Mouse (Mus musculus) forelimb bud, embryonic 11.5 days (tissue): Measurements from ENCODE around the gene Haus6.
"Not testable (repeated sequence)": the region's sequence is repeated elsewhere in the genome, so short reads cannot be mapped to it uniquely, and the experiment has no call there.

Experiments
- DNase-seq: peaks from one replicate; pipeline ENCODE4 v3.0.0-alpha.2; 2012; ENCODE audit warnings: low read depth, low spot score

Gene Haus6

DNA sequence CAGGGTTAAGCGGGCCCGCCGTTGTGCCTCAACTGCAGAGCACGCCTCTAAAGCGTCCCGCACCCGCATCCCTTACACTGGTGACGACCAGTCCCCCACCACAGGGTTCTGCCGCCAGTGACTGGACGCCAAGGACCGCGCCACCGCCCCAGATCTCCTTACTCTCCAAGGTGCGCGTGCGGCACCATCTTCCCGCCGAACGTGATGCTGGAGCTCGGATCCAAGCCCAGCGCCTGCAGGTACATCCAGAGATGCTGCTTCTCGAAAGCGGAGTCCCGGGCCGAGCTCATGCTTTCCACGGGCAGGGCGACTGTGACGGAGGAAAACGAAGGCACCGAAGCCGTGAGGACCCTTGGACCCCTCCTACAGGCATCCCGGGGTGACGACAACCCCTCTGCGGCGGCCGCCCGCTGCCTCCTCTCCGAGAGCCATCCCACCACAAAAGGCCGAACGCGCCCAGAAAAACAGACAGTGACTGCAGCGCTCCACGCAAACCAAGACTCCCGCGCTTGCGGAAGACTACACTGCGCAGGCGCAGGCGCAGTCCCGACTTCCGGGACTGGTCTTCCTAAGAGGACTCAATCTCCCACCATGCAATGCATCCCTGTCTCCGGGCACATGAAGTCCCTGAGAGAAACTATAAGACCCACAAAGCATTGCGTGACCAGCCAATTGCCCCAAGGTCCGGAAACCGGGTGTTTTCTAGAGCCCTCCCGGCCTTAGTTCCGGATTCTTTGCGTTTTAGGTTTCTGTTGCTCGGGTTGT lies at the start of gene Haus6:
Gene Haus6, minus strand, starts transcription at position 532 of the 765 bp plus-strand sequence.
- peak; percentile 98 for DNase-seq

DNA sequence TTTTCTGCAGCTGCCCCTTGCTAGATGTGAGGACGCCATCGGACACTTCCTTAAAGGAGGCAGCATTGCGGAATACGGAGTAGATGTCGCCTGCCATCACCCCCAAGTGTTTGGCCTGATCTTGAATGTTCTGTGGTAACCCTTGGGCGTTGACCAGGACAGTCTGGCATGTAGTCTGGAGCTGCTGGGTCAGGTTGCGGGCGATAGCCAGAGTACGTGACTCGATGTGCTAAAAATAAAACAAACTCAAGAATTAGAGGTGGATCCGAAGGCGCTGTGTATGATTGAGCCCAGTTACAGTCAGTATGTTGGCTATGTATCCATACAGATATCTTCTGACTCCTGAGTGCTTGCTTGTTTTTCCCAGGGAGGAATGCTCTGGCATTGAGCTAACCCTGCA lies 45.3 kb upstream of the Haus6 start:
- DNase-seq, result no peak

DNA sequence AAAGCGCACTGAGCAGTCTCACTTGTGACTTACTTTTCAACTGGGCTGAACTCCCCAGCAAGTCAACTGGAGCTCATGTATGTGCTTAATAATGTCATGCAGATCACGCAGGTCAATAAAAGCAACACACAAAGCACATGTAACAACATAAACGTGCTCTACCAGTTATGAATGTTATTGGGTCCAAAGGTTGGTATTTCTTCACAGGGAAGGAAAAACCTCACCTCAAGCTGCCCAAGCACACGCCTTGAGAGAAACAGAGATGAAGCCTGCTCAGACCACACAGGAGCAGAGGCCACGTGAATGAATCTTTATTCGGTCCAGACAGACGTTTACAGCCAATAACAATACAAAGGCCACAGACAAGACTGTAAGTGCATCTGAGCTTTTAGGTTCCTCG lies 44.6 kb upstream of the Haus6 start:
- not testable (repeated sequence) for DNase-seq

DNA sequence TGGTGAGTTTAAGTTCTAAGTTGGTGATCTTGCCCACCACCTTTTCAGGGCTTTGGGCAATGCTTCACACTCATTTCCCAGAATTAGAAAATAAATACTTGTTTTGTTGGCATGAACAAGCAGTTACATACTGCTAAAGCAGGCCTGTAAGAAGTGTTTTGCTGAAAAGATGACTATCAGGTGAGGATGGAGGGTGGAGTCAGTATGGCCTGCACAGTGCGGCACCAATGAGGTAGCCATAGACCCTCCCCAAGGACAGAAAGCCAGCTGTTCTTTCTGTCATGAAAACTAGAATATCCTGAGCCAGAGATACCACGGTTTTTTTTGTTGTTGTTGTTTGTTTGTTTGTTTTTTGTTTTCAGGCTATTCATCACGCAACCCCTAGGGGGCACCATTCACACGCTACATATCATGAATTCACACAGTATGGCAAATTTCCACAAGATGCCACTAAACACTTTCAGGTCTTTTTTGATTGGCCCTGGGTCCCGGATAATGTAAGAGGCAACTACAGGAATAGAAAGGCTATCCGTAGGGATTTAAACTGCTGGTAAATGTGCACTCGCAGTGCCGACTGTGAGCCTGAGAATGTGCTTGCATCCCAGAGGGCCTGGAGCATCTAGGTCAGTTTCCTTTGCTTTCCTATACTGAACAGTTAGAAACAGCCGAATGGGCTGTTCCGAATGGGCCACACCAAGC lies 40.0 kb upstream of the Haus6 start:
- DNase-seq, result no peak

DNA sequence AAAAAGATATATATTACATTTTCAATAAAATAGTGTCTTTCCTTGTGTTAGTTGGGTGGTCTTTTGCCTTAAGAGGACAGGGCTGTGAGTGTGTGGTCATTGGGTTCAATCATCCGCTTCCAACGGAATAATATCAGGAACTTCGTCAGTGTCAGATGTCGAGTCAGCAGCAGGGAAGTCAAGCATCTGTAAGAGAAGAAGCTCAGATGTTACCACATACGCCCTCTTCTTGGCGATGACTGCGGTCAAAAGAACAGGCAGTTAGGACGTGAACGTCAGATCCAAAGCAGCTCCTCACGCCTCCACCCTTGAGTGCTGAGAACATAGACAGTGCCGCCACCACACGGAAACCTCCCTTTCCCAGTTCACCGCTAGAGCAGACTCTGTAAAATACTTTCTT lies 36.5 kb upstream of the Haus6 start:
- not testable (repeated sequence) for DNase-seq

DNA sequence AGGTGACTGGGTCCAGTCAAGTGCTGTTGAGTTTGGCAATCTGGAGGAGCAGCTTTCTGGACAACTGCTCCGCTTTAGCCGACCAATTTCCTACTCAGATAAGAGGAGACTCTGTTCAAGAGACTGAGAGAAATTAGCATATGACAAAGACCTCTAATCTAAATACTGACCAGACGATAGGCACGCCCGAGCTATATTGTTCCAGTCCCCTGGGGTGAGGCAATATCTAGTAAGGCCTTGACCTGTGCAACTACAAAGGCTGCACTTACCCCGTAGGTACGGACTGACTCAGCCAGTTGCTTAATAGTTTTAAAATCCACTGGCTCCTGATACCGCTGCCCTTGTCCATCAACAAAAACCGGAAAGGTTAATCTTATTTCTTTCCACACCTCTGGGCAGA lies 25.7 kb upstream of the Haus6 start:
- DNase-seq, result not testable (repeated sequence)

DNA sequence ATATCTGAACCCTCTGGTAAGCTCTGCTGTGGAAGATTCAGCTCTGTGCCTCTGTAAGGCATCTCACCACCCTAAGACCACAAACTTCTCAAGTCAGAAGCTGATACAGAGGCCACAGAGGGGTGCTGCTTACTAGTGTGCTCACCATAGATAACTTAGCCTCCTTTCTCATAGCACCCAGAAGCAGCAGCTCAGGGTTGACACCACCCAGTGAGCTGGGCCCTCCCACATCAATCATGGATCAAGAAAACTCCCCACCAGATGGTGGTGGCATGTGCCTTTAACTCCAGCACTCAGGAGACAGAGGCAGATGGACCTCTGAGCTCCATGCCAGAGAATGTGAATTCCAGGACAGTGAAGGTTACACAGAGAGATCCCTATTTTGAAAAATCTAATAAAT lies 23.0 kb upstream of the Haus6 start:
- DNase-seq, result not testable (repeated sequence)

DNA sequence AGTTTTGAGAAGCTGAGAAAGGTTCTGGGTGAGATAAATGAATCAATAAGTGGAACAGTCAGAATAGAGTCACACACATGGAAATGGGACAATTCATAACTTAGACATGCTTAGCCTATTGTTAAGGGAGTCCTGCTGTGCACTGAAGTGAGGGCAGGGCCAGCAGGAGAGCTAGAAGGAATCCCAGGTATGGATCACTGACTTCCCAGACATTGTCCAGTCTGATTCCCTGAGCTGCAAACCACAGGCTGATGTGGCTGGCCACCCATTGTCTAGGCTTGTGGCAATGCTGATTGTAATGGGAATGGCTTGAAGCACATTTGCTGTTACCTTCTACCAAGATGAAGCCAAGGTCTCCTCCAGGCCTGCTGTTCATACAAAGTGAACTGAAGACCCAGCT lies 22.5 kb upstream of the Haus6 start:
- not testable (repeated sequence) for DNase-seq

DNA sequence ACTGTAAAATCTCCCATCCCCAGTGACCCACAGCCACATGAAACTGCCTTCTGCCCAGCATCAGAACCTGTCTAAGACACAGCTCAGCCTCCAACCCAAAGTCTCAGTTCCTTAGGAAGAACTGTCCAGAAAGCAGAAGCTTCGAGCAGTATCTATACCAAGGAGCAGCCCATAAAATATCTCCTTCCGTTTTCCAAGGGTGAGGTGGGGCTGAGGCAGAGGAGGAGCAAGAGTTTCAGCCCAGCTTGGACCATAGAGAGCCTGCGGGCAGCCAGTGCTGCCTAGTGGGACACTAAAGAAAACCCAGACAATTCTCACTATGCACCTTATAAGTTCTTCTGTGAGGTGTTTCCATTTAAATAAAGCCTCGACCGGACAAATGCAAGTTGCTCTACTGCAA lies 20.7 kb upstream of the Haus6 start:
- DNase-seq, result not testable (repeated sequence)

DNA sequence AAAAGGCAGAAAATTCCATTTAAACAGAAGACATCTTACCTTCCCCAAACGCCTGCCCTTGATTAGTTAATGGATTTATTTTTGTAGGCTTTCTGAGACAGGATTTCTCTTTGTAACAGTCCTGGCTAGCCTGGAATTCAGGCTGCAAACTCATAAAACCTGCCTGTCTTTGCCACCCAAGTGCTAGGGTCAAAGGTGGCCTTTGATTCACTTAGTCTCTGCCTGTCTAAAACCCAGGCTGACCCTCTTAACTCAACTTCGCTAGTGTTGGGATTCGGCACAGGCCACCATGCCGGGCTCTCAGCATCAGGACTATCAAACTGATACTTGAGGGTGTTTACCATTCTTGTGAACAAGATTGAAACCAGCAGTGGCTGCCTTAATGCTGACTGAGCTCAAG lies 20.0 kb upstream of the Haus6 start:
- peak; percentile 26 for DNase-seq

DNA sequence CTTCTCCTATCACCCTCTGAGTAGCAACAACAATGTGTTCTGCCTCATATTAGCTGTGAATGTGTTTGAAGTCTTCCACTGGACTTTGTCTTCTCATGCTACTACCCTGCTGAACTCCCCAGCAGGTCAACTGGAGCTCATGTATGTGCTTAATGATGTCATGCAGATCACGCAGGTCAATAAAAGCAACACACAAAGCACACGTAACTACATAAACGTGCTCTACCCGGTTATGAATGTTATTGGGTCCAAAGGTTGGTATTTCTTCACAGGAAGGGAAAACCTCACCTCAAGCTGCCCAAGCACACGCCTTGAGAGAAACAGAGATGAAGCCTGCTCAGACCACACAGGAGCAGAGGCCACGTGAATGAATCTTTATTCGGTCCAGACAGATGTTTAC lies 14.6 kb upstream of the Haus6 start:
- DNase-seq, result not testable (repeated sequence)

DNA sequence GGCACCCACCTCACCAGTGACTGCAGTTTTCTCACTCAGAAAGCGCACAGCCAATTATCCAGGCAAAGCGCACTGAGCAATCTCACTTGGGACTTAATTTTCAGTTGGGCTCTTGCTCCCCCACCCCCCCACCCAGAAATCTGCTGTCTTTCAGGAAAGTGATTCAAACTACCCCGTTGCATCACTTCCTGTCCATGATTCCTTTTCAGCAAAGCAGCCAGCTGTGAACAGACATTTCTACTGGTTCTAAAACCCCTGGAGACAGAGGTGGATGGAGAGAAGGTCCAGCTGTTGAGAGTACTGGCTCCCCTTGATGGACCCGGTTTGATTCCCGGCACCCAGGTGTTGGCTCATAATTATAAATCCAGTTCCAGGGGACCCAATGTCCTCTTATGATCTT lies 13.6 kb upstream of the Haus6 start:
- DNase-seq, result no peak

DNA sequence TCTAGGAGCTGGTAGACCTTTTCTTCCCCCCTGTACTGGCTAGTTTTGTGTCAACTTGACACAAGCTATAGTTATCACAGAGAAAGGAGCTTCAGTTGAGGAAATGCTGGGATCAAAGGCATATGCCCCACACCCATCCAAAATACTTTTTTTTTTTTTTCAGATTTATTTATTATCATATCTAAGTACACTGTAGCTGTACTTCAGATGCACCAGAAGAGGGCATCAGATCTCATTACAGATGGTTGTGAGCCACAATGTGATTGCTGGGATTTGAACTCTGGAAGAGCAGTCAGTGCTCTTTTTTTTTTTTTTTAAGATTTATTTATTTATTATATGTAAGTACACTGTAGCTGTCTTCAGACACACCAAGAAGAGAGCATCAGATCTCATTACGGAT lies 10.7 kb upstream of the Haus6 start:
- not testable (repeated sequence) for DNase-seq

DNA sequence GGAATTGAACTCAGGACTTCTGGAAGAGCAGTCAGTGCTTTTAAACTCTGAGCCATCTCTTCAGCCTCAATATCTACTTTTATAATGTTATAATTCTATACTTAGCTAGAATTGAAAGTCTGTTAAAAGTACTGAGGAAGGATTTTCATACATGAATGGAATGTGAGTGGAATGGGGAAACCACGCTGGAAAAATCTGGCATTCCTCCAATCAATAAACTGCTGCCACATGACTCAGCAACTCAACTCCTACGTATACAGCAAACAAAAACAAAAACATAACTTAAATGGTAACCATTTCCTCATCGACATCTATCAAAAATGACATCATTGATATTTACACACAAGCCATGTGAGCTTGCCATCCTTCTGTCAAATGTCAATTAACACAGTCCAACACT lies 10.3 kb upstream of the Haus6 start:
- DNase-seq, result no peak

DNA sequence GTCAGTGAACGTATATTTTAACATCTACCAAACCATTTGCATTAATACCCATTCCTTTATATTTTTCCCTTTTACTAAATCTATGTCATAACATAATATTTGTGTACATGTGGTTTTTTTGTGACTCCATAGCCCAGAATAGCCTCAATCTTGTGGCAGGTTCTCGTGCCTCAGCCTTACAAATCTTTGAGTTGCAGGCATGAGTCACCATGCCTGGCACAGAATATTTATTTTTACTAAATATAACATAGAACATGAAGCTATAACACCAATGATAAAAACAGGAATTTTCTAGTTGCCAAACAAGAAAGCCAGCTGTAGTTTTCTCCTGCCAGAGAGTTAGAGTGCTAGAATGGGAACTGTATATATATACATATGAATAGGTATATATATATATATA lies 8.7 kb upstream of the Haus6 start:
- DNase-seq, result no peak

DNA sequence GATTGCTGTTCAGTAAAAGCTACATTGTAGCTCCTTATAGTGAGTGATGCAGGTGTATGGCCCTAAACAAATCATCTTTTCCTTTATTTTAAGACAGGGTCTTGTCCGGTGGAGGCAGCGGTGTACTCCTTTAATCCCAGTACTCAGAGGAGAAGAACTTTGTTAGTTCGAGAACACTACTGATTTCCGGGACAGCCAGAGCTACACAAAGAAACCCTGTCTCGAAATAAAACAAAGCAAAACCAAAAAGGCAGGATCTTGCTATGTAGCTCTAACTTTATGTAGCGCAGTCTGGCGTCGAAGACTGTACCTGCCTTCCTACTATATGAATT lies 400 bp upstream of the Haus6 start:
- DNase-seq, result no peak

DNA sequence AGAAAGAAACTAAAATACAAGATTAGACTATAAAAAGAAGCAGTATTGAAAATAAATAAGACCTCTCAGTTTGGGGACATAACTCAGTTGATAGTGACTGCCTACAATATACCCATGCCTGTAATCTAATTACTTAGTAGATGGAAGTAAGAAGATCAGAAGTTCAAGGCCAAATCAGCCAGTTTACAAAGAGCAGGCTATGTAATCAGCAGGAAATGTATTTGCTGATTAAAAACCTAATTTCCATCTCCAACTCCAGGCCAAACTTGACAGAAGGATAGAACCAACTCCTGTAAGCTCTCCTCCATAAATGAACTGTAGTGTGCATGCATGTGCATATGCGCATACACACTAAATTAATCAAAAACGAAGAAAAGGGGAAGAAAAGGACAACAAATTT lies 20.6 kb downstream of the Haus6 start:
- DNase-seq, result no peak

DNA sequence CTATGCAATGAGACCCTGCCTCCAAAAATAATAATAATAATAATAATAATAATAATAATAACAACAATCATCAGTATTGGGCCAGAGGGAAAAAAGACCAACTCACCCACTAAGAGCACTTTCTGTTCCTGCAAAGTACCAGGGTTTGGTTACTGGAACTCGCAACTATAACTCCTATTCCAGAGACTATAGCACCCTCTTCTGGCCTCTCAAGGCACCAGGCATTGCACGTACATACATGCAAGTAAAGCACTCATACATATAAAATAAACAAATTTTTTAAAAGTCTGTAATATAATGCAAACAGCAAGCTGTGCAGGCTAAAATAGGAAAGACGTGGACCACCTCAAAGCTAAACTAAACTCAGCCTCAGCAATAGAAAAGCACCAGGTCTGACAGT lies 23.6 kb downstream of the Haus6 start:
- DNase-seq, result no peak

DNA sequence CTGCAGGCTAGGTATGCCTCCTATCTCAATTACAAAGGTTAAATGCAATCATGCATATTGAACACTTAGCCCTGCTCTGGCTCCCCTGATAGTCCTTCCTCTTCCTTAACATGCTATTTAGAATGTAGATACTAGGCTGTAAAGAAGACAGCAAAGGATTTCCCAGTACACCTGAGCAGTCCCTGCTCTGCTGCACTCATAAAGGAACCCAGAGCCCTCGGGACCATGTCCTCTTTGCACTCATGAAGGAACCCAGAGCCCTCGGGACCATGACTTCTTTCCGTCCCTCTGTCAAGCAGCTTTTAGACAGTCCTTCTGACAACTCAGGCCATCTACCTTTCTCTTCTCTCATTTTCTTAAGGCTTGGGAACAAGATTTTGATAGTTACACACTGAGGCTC lies 31.3 kb downstream of the Haus6 start:
- no peak for DNase-seq

DNA sequence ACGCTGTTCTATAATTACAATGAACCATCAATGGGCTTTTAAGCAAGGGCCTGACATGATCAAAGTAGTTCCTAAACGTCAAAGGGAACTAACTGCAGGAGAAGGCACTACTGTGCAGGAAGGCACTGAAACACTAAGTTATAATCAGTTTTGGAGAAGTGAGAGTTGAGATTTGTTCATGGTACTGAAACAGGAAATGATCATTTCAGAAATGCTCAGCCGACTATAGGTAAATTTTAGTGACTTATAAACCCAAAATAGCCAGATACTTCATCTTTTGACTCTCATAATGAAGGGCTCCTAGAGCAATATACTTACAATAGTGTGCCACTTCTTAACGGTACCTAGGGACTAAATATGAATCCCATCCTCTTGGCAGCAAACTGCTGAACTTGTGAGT lies 31.8 kb downstream of the Haus6 start:
- no peak for DNase-seq

DNA sequence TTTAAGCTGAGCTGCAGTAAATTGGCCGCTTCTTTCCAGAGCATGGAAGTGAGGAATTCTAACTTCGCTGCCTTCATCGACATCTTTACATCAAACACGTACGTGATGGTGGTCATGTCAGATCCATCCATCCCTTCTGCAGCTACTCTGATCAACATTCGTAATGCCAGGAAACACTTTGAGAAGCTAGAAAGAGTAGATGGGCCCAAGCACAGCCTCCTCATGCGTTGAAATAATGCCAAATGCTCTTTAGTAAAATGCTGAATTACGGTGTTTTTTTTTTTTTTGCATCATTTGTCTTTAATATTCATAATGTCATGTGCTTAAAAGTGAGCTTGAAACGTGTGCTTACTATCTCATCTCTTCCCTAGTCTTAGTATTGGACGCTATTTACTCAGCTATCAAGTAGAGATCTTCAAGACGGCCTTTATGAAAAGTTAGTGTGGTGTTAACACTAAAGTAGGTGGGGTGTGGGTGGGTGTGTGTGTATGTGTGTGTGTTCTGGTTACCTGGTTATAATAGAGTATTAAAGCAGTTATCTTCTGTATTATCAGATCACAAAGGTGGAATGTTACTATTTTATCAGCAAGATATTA lies 35.1 kb downstream of the Haus6 start:
- DNase-seq, result no peak

DNA sequence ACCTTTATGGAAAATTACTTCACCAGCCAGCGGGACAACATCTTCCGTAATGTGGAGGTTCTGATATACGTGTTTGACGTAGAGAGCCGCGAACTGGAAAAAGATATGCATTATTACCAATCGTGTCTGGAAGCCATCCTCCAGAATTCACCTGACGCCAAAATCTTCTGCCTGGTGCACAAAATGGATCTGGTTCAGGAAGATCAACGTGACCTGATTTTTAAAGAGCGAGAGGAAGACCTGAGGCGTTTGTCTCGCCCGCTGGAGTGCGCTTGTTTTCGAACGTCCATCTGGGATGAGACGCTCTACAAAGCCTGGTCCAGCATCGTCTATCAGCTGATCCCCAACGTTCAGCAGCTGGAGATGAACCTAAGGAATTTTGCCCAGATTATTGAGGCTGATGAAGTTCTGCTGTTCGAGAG lies 35.7 kb downstream of the Haus6 start:
- peak; percentile 28 for DNase-seq
